Mouse (Mus musculus) megakaryocyte, embryonic 14.5 days (primary cell): ENCODE data around the gene Hs3st2.

Experiments
- FLI1 ChIP-seq: IDR thresholded peaks from 2 replicates; pipeline ENCODE4 v1.6.1; 2012; ENCODE audit warnings: low read length, inconsistent platforms, mixed read lengths
- GATA1 ChIP-seq: IDR thresholded peaks from 3 replicates; pipeline ENCODE4 v1.6.1; 2012; ENCODE audit warnings: mixed read lengths, low read length, inconsistent platforms, borderline replicate concordance

GRCm38 (mm10) chr7:121436884-121437283 lies 45.2 kb downstream of the Hs3st2 start:
- TF ChIP-seq GATA1, result no peak
- no peak for TF ChIP-seq FLI1
